Mouse (Mus musculus): ENCODE results near the gene Dscaml1. TPM values are rescaled to one million over a fixed set of nuclear protein-coding genes. Genes with fewer than 3 reads are reported as not detected.

The Dscaml1 gene
- total and polyA plus RNA-seq, 3 experiments: not detected

DNA sequence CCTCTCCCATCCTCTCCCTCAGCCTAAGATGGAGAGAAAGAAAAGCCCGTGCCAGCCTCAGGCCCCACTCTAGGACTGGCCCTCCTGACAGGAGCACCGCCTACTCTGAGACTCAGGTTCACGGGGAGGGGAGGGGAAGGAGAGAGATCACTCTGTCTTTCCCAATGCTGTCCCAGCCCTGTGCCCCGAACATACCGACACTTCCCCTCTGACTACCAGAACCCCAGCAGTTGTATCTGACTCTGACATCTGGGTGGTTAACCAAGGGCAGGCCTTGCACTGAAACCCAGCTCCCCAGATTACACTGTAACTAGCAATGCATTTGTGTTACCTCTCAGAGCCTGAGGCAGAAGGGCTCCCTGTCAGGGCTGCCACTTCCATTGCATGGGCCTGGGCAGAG is 362.0 kb downstream of the Dscaml1 start:
- H3K79me2 ChIP-seq (ENCODE audit: control insufficient read depth, insufficient read depth, low read length, poor library complexity): no peaks in the 10 kb centered on the region
- H3K9me3 ChIP-seq (replicated peaks; ENCODE audit: insufficient read depth, low read length): no peaks in the 10 kb centered on the region
- peaks cover 8 to 18% of the 10 kb centered on the region in 2 experiments for H3K4me1 ChIP-seq (ENCODE audit: control insufficient read depth in 1 of 2, insufficient read depth in 2 of 2, low read length in 2 of 2)
- TF ChIP-seq RCOR1 (IDR thresholded peaks at IDR 0.05; ENCODE audit: low read depth, low read length) (peak; percentile 77), POLR2AphosphoS2 (IDR thresholded peaks at IDR 0.05; ENCODE audit: low read length) (no peak; the same call in 1 of the 2 replicates), ETS1 (IDR thresholded peaks at IDR 0.05; ENCODE audit: low read depth, low read length) (peak; percentile 61), BHLHE40 (IDR thresholded peaks at IDR 0.05; ENCODE audit: borderline replicate concordance, low read depth, low read length) (no peak; the same call in 1 of the 2 replicates), KAT2A (conservative IDR thresholded peaks at IDR 0.05; ENCODE audit: low read depth, low read length) (0 out of 2 replicates have a peak, but pooled peaks have one; percentile 16), SIN3A (IDR thresholded peaks at IDR 0.05; ENCODE audit: low read length) (peak; percentile 76; the same call in 1 of the 2 replicates), ZNF384 (IDR thresholded peaks at IDR 0.05; ENCODE audit: low read depth, low read length) (0 out of 2 replicates have a peak, but pooled peaks have one; percentile 20), MYC (IDR thresholded peaks at IDR 0.05; ENCODE audit: low read depth, low read length) (0 out of 2 replicates have a peak, but pooled peaks have one; percentile 50), USF1 (IDR thresholded peaks at IDR 0.05; ENCODE audit: low read depth, low read length) (0 out of 2 replicates have a peak, but pooled peaks have one; percentile 19), TBP (IDR thresholded peaks at IDR 0.05; ENCODE audit: low read depth, low read length) (peak; percentile 37; the same call in 1 of the 2 replicates), MEF2A (IDR thresholded peaks at IDR 0.05; ENCODE audit: extremely low read depth, insufficient replicate concordance, low read depth, low read length, poor library complexity, severe bottlenecking) (no peak), NELFE (IDR thresholded peaks at IDR 0.05; ENCODE audit: low read depth, low read length) (peak; percentile 43; the same call in 1 of the 2 replicates), USF2 (IDR thresholded peaks at IDR 0.05; ENCODE audit: borderline replicate concordance in 1 of 2, insufficient read depth in 1 of 2, low read depth in 1 of 2, low read length in 2 of 2) (no peak), ZC3H11A (IDR thresholded peaks at IDR 0.05; ENCODE audit: low read depth, low read length) (peak; percentile 13; the same call in 1 of the 2 replicates), GATA1 (IDR thresholded peaks at IDR 0.05; ENCODE audit: low read depth, low read length) (peak; percentile 69), ELF1 (IDR thresholded peaks at IDR 0.05; ENCODE audit: low read depth, low read length) (peak; percentile 50; the same call in 1 of the 2 replicates), TAL1 (IDR thresholded peaks at IDR 0.05; ENCODE audit: low read length) (peak; percentile 84), ZMIZ1 (IDR thresholded peaks at IDR 0.05; ENCODE audit: low read depth, low read length) (0 out of 2 replicates have a peak, but pooled peaks have one; percentile 39), TCF12 (IDR thresholded peaks at IDR 0.05; ENCODE audit: low read depth, low read length) (peak; percentile 78), MXI1 (IDR thresholded peaks at IDR 0.05; ENCODE audit: low read depth, low read length) (peak; percentile 70; the same call in 1 of the 2 replicates), HCFC1 (IDR thresholded peaks at IDR 0.05; ENCODE audit: low read depth, low read length) (peak; percentile 36; the same call in 1 of the 2 replicates), MAZ (IDR thresholded peaks at IDR 0.05; ENCODE audit: low read depth, low read length) (peak; percentile 68; the same call in 1 of the 2 replicates), EP300 (IDR thresholded peaks at IDR 0.05; ENCODE audit: low read depth in 1 of 2, low read length in 2 of 2) (peak; percentile 74 to 79), SMC3 (IDR thresholded peaks at IDR 0.05; ENCODE audit: low read depth, low read length) (no peak), MAFK (IDR thresholded peaks at IDR 0.05; ENCODE audit: borderline replicate concordance, low read depth, low read length) (peak; percentile 40; the same call in 1 of the 2 replicates), MAX (IDR thresholded peaks at IDR 0.05; ENCODE audit: low read length) (peak; percentile 42; the same call in 1 of the 2 replicates)
- H3K27me3 ChIP-seq (ENCODE audit: control insufficient read depth in 1 of 2, insufficient read depth in 2 of 2, low read length in 2 of 2): no peaks in the 10 kb centered on the region
- peak overlapping the region; percentile 84 for H3K27ac ChIP-seq (ENCODE audit: control insufficient read depth, low read depth, low read length)
- peak overlapping the region; percentile 61 for H3K9ac ChIP-seq (ENCODE audit: control insufficient read depth, low read depth, low read length, poor library complexity, severe bottlenecking)
- peak overlapping the region; percentile 30 to 37 for H3K4me3 ChIP-seq (ENCODE audit: control insufficient read depth in 1 of 2, insufficient read depth in 1 of 2, low read depth in 2 of 2, low read length in 2 of 2)
- DNase-seq (ENCODE audit: low read depth, low spot score): peak; percentile 93
- peaks cover 0 to 13% of the 10 kb centered on the region in 2 experiments; a peak in 2 of 4 replicates for H3K36me3 ChIP-seq (ENCODE audit: control insufficient read depth in 1 of 2, insufficient read depth in 2 of 2, low read length in 2 of 2)
